Mouse (Mus musculus) brain, embryonic 14.5 days (tissue): Measurements from ENCODE around the gene Wdr81.

Experiments used
- CTCF ChIP-seq: fragments of 200-500 bp; IDR thresholded peaks from 2 replicates; pipeline ENCODE4 v1.5.1; 2012; ENCODE audit warnings: inconsistent platforms, mild to moderate bottlenecking, moderate library complexity, borderline replicate concordance; ENCODE audit not compliant: insufficient read depth, insufficient read length; ENCODE audit errors: extremely low read depth
- POLR2A ChIP-seq: fragments of 200-500 bp; IDR thresholded peaks from 2 replicates; pipeline ENCODE4 v1.6.1; 2012; ENCODE audit warnings: mild to moderate bottlenecking, inconsistent platforms, borderline replicate concordance; ENCODE audit not compliant: poor library complexity, insufficient read depth, insufficient read length, severe bottlenecking; ENCODE audit errors: extremely low read depth

DNA sequence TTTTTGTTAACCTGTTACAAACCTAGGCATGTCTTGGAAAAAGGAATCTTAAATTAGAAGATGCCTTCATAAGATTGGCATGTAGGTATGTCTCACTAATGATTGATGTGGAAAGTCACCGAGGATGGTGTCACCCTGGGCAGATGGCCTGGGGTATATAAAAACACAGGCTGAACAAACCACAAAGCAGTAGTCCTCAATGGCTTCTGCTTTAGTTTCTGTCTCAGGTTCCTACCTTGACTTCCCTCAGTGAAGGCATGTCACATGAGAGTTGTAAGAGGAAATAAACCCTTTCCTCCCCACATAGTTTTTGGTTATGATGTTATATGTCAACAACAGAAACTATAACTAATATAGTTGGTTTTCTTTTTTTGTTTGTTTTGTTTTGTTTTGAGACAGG lies 58.9 kb downstream of the Wdr81 start:
- TF ChIP-seq POLR2A = no peak
- TF ChIP-seq CTCF = no peak
